Mouse (Mus musculus) midbrain, postnatal 0 days (tissue): Measurements from ENCODE around the gene Crybb1. TPM values are rescaled to one million over a fixed set of nuclear protein-coding genes. Genes with fewer than 3 reads are reported as not detected.

Experiments
- ATAC-seq: fragments of 200-750 bp; cut with Nextera tagmentation; 2 replicates; pipeline ENCODE4 v1.8.0; 2017; ENCODE audit warnings: moderate number of reproducible peaks, mild to moderate bottlenecking, moderate TSS enrichment, moderate library complexity; ENCODE audit not compliant: low FRiP score
- DNase-seq: peaks from one replicate; pipeline ENCODE4 v3.0.0-alpha.2; 2015; ENCODE audit warnings: low spot score
- H3K27ac ChIP-seq: fragments of 300-500 bp; sonication (generic); 2 replicates; pipeline ENCODE4 v1.5.1; 2014; ENCODE audit warnings: low read depth, mild to moderate bottlenecking, low read length, mixed read lengths
- H3K27me3 ChIP-seq: fragments of 300-500 bp; sonication (generic); 2 replicates; pipeline ENCODE4 v1.6.1; 2014; ENCODE audit warnings: low read length, control low read depth, mixed read lengths; ENCODE audit not compliant: insufficient read depth
- H3K36me3 ChIP-seq: fragments of 300-500 bp; sonication (generic); 2 replicates; pipeline ENCODE4 v1.6.1; 2014; ENCODE audit warnings: low read length, control low read depth, mixed read lengths; ENCODE audit not compliant: insufficient read depth
- H3K4me1 ChIP-seq: fragments of 300-500 bp; sonication (generic); 2 replicates; pipeline ENCODE4 v1.6.1; 2014; ENCODE audit warnings: mild to moderate bottlenecking, control low read depth, antibody characterized with exemption, low read length, mixed read lengths; ENCODE audit not compliant: insufficient read depth
- H3K4me2 ChIP-seq: fragments of 300-500 bp; sonication (generic); 2 replicates; pipeline ENCODE4 v1.6.1; 2014; ENCODE audit warnings: low read depth, mild to moderate bottlenecking, low read length, mixed read lengths; ENCODE audit not compliant: poor library complexity, severe bottlenecking
- H3K4me3 ChIP-seq: fragments of 300-500 bp; sonication (generic); 2 replicates; pipeline ENCODE4 v1.5.1; 2014; ENCODE audit warnings: low read depth, mild to moderate bottlenecking, low read length, moderate library complexity
- H3K9ac ChIP-seq: fragments of 300-500 bp; sonication (generic); replicated peaks from 2 replicates; pipeline ENCODE4 v1.6.1; 2014; ENCODE audit warnings: mild to moderate bottlenecking, low read length, moderate library complexity, mixed read lengths; ENCODE audit not compliant: poor library complexity, severe bottlenecking
- H3K9me3 ChIP-seq: fragments of 300-500 bp; sonication (generic); 2 replicates; pipeline ENCODE4 v1.6.1; 2016; ENCODE audit warnings: low read length, control low read depth
- CTCF ChIP-seq: IDR thresholded peaks from 2 replicates; pipeline ENCODE4 v1.5.1; 2016; ENCODE audit warnings: antibody characterized with exemption, mild to moderate bottlenecking
- WGBS: fragments of 180-500 bp; shearing (Covaris S2); extraction: QIAGEN DNeasy Blood & Tissue Kit; methylation state at CpG from one replicate; pipeline ENCODE4 v1.1.7; 2014; 5-methylcytosine and 5-hydroxymethylcytosine counted together
- polyA plus RNA-seq: library from polyadenylated mRNA; unstranded; fragments of >200 nt; fragmentation: Nextera tagmentation; extraction: Ambion mirVana; gene quantifications from 2 replicates; pipeline ENCODE4 v1.2.1, GENCODE M21; 2015
- total RNA-seq: library from RNA; depleted of rRNA; stranded (reverse); fragments of >200 nt; gene quantifications from 2 replicates; pipeline ENCODE4 v1.2.3, GENCODE M21; 2014

The Crybb1 gene
- total and polyA plus RNA-seq, 2 experiments from 2014 or later = 11.5 to 13.2 TPM

GRCm38 (mm10) chr5:112292343-112292980, 36.8 kb downstream of the Crybb1 start:
- no peak for DNase-seq
- H3K27me3 ChIP-seq = no peaks in the 10 kb centered on the region

GRCm38 (mm10) chr5:112293800-112294199, 38.2 kb downstream of the Crybb1 start:
- no peak for TF ChIP-seq CTCF
- WGBS = 88% methylated on average over 2 of the region's 2 CpGs
- no peaks in the 10 kb centered on the region for H3K27me3 ChIP-seq
- H3K9ac ChIP-seq = no peak overlapping the region
- no peaks in the 10 kb centered on the region for H3K9me3 ChIP-seq
- DNase-seq (no peak), ATAC-seq (no peak)
- H3K4me1 ChIP-seq = no peaks in the 10 kb centered on the region
- H3K4me3 ChIP-seq = no peak overlapping the region
- H3K4me2 ChIP-seq = no peak overlapping the region
- H3K36me3 ChIP-seq = no peaks in the 10 kb centered on the region
- no peak overlapping the region for H3K27ac ChIP-seq

More at GRCm38 (mm10) chr5:112292343-112292980, 36.8 kb downstream of the Crybb1 start:
- H3K9me3 ChIP-seq = no peaks in the 10 kb centered on the region
- H3K4me1 ChIP-seq = no peaks in the 10 kb centered on the region
- H3K27ac ChIP-seq = no peak overlapping the region
- WGBS = 77% methylated on average over 17 of the region's 17 CpGs
- no peak overlapping the region for H3K4me3 ChIP-seq
- H3K36me3 ChIP-seq = no peaks in the 10 kb centered on the region
- no peak overlapping the region for H3K4me2 ChIP-seq
- no peak for TF ChIP-seq CTCF
- ATAC-seq = no peak
- H3K9ac ChIP-seq = no peak overlapping the region

GRCm38 (mm10) chr5:112294696-112295095, 39.1 kb downstream of the Crybb1 start:
- ATAC-seq (no peak), DNase-seq (no peak)
- no peaks in the 10 kb centered on the region for H3K36me3 ChIP-seq
- no peaks in the 10 kb centered on the region for H3K9me3 ChIP-seq
- H3K27me3 ChIP-seq = no peaks in the 10 kb centered on the region
- no peak overlapping the region for H3K4me2 ChIP-seq
- TF ChIP-seq CTCF = no peak
- no peak overlapping the region for H3K9ac ChIP-seq
- H3K27ac ChIP-seq = no peak overlapping the region
- WGBS = 63% methylated on average over 4 of the region's 4 CpGs
- no peaks in the 10 kb centered on the region for H3K4me1 ChIP-seq
- no peak overlapping the region for H3K4me3 ChIP-seq

- H3K36me3 ChIP-seq = no peaks in the 10 kb centered on the region
- no peak overlapping the region for H3K9ac ChIP-seq
- H3K27me3 ChIP-seq = no peaks in the 10 kb centered on the region
- no peaks in the 10 kb centered on the region for H3K4me1 ChIP-seq
- no peak overlapping the region for H3K4me2 ChIP-seq
- no peak for ATAC-seq
- no peak overlapping the region for H3K27ac ChIP-seq
- DNase-seq = no peak
- WGBS = 38% methylated on average over 8 of the region's 8 CpGs
- no peak for TF ChIP-seq CTCF
- no peak overlapping the region for H3K4me3 ChIP-seq
- H3K9me3 ChIP-seq = no peaks in the 10 kb centered on the region
Observed at GRCm38 (mm10) chr5:112295162-112295561, 39.5 kb downstream of the Crybb1 start.

- no peaks in the 10 kb centered on the region for H3K9me3 ChIP-seq
- H3K36me3 ChIP-seq = no peaks in the 10 kb centered on the region
- no peak for TF ChIP-seq CTCF
- WGBS = 57% methylated on average over 8 of the region's 8 CpGs
- no peaks in the 10 kb centered on the region for H3K4me1 ChIP-seq
- H3K9ac ChIP-seq = no peak overlapping the region
- no peak overlapping the region for H3K4me2 ChIP-seq
- H3K4me3 ChIP-seq = no peak overlapping the region
- no peak overlapping the region for H3K27ac ChIP-seq
- no peak for DNase-seq
- no peaks in the 10 kb centered on the region for H3K27me3 ChIP-seq
- no peak for ATAC-seq
Observed at GRCm38 (mm10) chr5:112295564-112295963, 39.9 kb downstream of the Crybb1 start.

- no peak for TF ChIP-seq CTCF
- ATAC-seq = no peak
- Histone ChIP-seq H3K27ac (no peak overlapping the region), H3K4me3 (no peak overlapping the region), H3K4me2 (no peak overlapping the region), H3K36me3 (no peaks in the 10 kb centered on the region), H3K9ac (no peak overlapping the region), H3K9me3 (no peaks in the 10 kb centered on the region), H3K27me3 (no peaks in the 10 kb centered on the region), H3K4me1 (no peaks in the 10 kb centered on the region)
- no peak for DNase-seq
- WGBS = 65% methylated on average over 6 of the region's 6 CpGs
Observed at GRCm38 (mm10) chr5:112296404-112297181, 41.0 kb downstream of the Crybb1 start.
